Mouse (Mus musculus): ENCODE results near the gene Bdh1. TPM values are rescaled to one million over a fixed set of nuclear protein-coding genes. Genes with fewer than 3 reads are reported as not detected.

The Bdh1 gene
- polyA plus RNA-seq, 1 experiment from 2014 or later, result 124 TPM

- Histone ChIP-seq H3K4me1 (ENCODE audit: control insufficient read depth, insufficient read depth, low read length) (peaks cover 5% of the 10 kb centered on the region; the same call in 1 of the 2 replicates), H3K9me3 (replicated peaks; ENCODE audit: control insufficient read depth, low read length, poor library complexity, severe bottlenecking) (no peaks in the 10 kb centered on the region), H3K27ac (ENCODE audit: low read length) (no peak overlapping the region), H3K9ac (ENCODE audit: low read depth, low read length) (no peak overlapping the region), H3K36me3 (ENCODE audit: control insufficient read depth, insufficient read depth, low read length) (peaks cover 18% of the 10 kb centered on the region), H3K4me2 (ENCODE audit: low read length) (no peak overlapping the region), H3K4me3 (ENCODE audit: low read depth, low read length) (no peak overlapping the region), H3K27me3 (ENCODE audit: control insufficient read depth, insufficient read depth, low read depth, low read length) (no peaks in the 10 kb centered on the region)
- no peak for ATAC-seq
- WGBS, result 85% methylated on average over 4 of the region's 4 CpGs
Observed at GRCm38 (mm10) chr16:31454013-31454412, 31.9 kb downstream of the Bdh1 start.

- WGBS, result 81% methylated on average over 21 of the region's 21 CpGs
- H3K4me2 ChIP-seq (ENCODE audit: low read length), result no peak overlapping the region
- no peak for ATAC-seq
Observed at GRCm38 (mm10) chr16:31455276-31456045, 33.4 kb downstream of the Bdh1 start.

GRCm38 (mm10) chr16:31458229-31458918 is 36.3 kb downstream of the Bdh1 start:
- H3K36me3 ChIP-seq (ENCODE audit: control insufficient read depth, insufficient read depth, low read length), result peaks cover 9% of the 10 kb centered on the region
- H3K27me3 ChIP-seq (ENCODE audit: control insufficient read depth, insufficient read depth, low read depth, low read length), result no peaks in the 10 kb centered on the region
- peaks cover 10% of the 10 kb centered on the region; the same call in 1 of the 2 replicates for H3K4me1 ChIP-seq (ENCODE audit: control insufficient read depth, insufficient read depth, low read length)
- WGBS, result 4% methylated on average over 17 of the region's 17 CpGs
- H3K9me3 ChIP-seq (replicated peaks; ENCODE audit: control insufficient read depth, low read length, poor library complexity, severe bottlenecking), result no peaks in the 10 kb centered on the region
- peak overlapping the region; percentile 59 for H3K9ac ChIP-seq (ENCODE audit: low read depth, low read length)
- ATAC-seq, result peak; percentile 72
- H3K4me2 ChIP-seq (ENCODE audit: low read length), result peak overlapping the region; percentile 63
- peak overlapping the region; percentile 34 for H3K4me3 ChIP-seq (ENCODE audit: low read depth, low read length)
- peak overlapping the region; percentile 58 for H3K27ac ChIP-seq (ENCODE audit: low read length)

More at GRCm38 (mm10) chr16:31455276-31456045, 33.4 kb downstream of the Bdh1 start:
- H3K4me3 ChIP-seq (ENCODE audit: low read depth, low read length), result no peak overlapping the region
- no peaks in the 10 kb centered on the region for H3K9me3 ChIP-seq (replicated peaks; ENCODE audit: control insufficient read depth, low read length, poor library complexity, severe bottlenecking)
- peaks cover 9% of the 10 kb centered on the region for H3K36me3 ChIP-seq (ENCODE audit: control insufficient read depth, insufficient read depth, low read length)
- no peaks in the 10 kb centered on the region for H3K27me3 ChIP-seq (ENCODE audit: control insufficient read depth, insufficient read depth, low read depth, low read length)
- H3K9ac ChIP-seq (ENCODE audit: low read depth, low read length), result no peak overlapping the region
- peaks cover 8% of the 10 kb centered on the region; the same call in 1 of the 2 replicates for H3K4me1 ChIP-seq (ENCODE audit: control insufficient read depth, insufficient read depth, low read length)
- H3K27ac ChIP-seq (ENCODE audit: low read length), result no peak overlapping the region

- no peaks in the 10 kb centered on the region for H3K9me3 ChIP-seq (replicated peaks; ENCODE audit: control insufficient read depth, low read length, poor library complexity, severe bottlenecking)
- H3K27ac ChIP-seq (ENCODE audit: low read length), result no peak overlapping the region
- ATAC-seq, result 0 out of 2 replicates have a peak, but pooled peaks have one; percentile 8
- 37% methylated on average over 10 of the region's 10 CpGs for whole genome bisulfite sequencing
- H3K4me3 ChIP-seq (ENCODE audit: low read depth, low read length), result no peak overlapping the region
- no peak overlapping the region for H3K4me2 ChIP-seq (ENCODE audit: low read length)
- H3K4me1 ChIP-seq (ENCODE audit: control insufficient read depth, insufficient read depth, low read length), result peaks cover 10% of the 10 kb centered on the region; the same call in 1 of the 2 replicates
- peaks cover 9% of the 10 kb centered on the region for H3K36me3 ChIP-seq (ENCODE audit: control insufficient read depth, insufficient read depth, low read length)
- no peak overlapping the region for H3K9ac ChIP-seq (ENCODE audit: low read depth, low read length)
- H3K27me3 ChIP-seq (ENCODE audit: control insufficient read depth, insufficient read depth, low read depth, low read length), result no peaks in the 10 kb centered on the region
Observed at GRCm38 (mm10) chr16:31459968-31460461, 37.9 kb downstream of the Bdh1 start.

GRCm38 (mm10) chr16:31460506-31460905 is 38.4 kb downstream of the Bdh1 start:
- 60% methylated on average over 13 of the region's 13 CpGs for WGBS
- no peak overlapping the region for H3K4me2 ChIP-seq (ENCODE audit: low read length)
- no peak for ATAC-seq
- peaks cover 9% of the 10 kb centered on the region for H3K36me3 ChIP-seq (ENCODE audit: control insufficient read depth, insufficient read depth, low read length)
- H3K27ac ChIP-seq (ENCODE audit: low read length), result no peak overlapping the region
- H3K4me3 ChIP-seq (ENCODE audit: low read depth, low read length), result no peak overlapping the region
- no peaks in the 10 kb centered on the region for H3K27me3 ChIP-seq (ENCODE audit: control insufficient read depth, insufficient read depth, low read depth, low read length)
- H3K9ac ChIP-seq (ENCODE audit: low read depth, low read length), result no peak overlapping the region
- H3K4me1 ChIP-seq (ENCODE audit: control insufficient read depth, insufficient read depth, low read length), result peaks cover 10% of the 10 kb centered on the region; the same call in 1 of the 2 replicates
- H3K9me3 ChIP-seq (replicated peaks; ENCODE audit: control insufficient read depth, low read length, poor library complexity, severe bottlenecking), result no peaks in the 10 kb centered on the region

- Histone ChIP-seq H3K36me3 (ENCODE audit: control insufficient read depth, insufficient read depth, low read length) (peaks cover 6% of the 10 kb centered on the region), H3K4me2 (ENCODE audit: low read length) (no peak overlapping the region), H3K27ac (ENCODE audit: low read length) (no peak overlapping the region), H3K9me3 (replicated peaks; ENCODE audit: control insufficient read depth, low read length, poor library complexity, severe bottlenecking) (no peaks in the 10 kb centered on the region), H3K27me3 (ENCODE audit: control insufficient read depth, insufficient read depth, low read depth, low read length) (no peaks in the 10 kb centered on the region), H3K9ac (ENCODE audit: low read depth, low read length) (no peak overlapping the region), H3K4me1 (ENCODE audit: control insufficient read depth, insufficient read depth, low read length) (peaks cover 10% of the 10 kb centered on the region; the same call in 1 of the 2 replicates), H3K4me3 (ENCODE audit: low read depth, low read length) (no peak overlapping the region)
- WGBS, result 80% methylated on average over 5 of the region's 5 CpGs
- no peak for ATAC-seq
Observed at GRCm38 (mm10) chr16:31461046-31461445, 39.0 kb downstream of the Bdh1 start.

GRCm38 (mm10) chr16:31462113-31462687 is 40.1 kb downstream of the Bdh1 start:
- Histone ChIP-seq H3K27me3 (ENCODE audit: control insufficient read depth, insufficient read depth, low read depth, low read length) (no peaks in the 10 kb centered on the region), H3K4me1 (ENCODE audit: control insufficient read depth, insufficient read depth, low read length) (peaks cover 10% of the 10 kb centered on the region; the same call in 1 of the 2 replicates), H3K4me2 (ENCODE audit: low read length) (no peak overlapping the region), H3K27ac (ENCODE audit: low read length) (no peak overlapping the region), H3K9ac (ENCODE audit: low read depth, low read length) (no peak overlapping the region), H3K9me3 (replicated peaks; ENCODE audit: control insufficient read depth, low read length, poor library complexity, severe bottlenecking) (no peaks in the 10 kb centered on the region), H3K4me3 (ENCODE audit: low read depth, low read length) (no peak overlapping the region), H3K36me3 (ENCODE audit: control insufficient read depth, insufficient read depth, low read length) (no peaks in the 10 kb centered on the region)
- 30% methylated on average over 11 of the region's 12 CpGs for WGBS
- ATAC-seq, result no peak

GRCm38 (mm10) chr16:31464953-31465352 is 42.9 kb downstream of the Bdh1 start:
- Histone ChIP-seq H3K27me3 (ENCODE audit: control insufficient read depth, insufficient read depth, low read depth, low read length) (no peaks in the 10 kb centered on the region), H3K4me2 (ENCODE audit: low read length) (no peak overlapping the region), H3K27ac (ENCODE audit: low read length) (no peak overlapping the region), H3K36me3 (ENCODE audit: control insufficient read depth, insufficient read depth, low read length) (no peaks in the 10 kb centered on the region), H3K9me3 (replicated peaks; ENCODE audit: control insufficient read depth, low read length, poor library complexity, severe bottlenecking) (no peaks in the 10 kb centered on the region; the same call in 1 of the 2 replicates), H3K9ac (ENCODE audit: low read depth, low read length) (no peak overlapping the region), H3K4me1 (ENCODE audit: control insufficient read depth, insufficient read depth, low read length) (peaks cover 5% of the 10 kb centered on the region; the same call in 1 of the 2 replicates), H3K4me3 (ENCODE audit: low read depth, low read length) (no peak overlapping the region)
- WGBS, result 95% methylated on average over 5 of the region's 5 CpGs
- ATAC-seq, result no peak

Measured in midbrain, embryonic 16.5 days (tissue).